Mouse (Mus musculus): ENCODE data around the gene Slc25a42. TPM values are rescaled to one million over a fixed set of nuclear protein-coding genes. Genes with fewer than 3 reads are reported as not detected.
A peak's percentile ranks its signal among the peaks of the same experiment; 100 is the strongest.

Gene Slc25a42
- polyA plus RNA-seq, 1 experiment from 2014 or later: 5.1 TPM

GRCm38 (mm10) chr8:70208130-70208529, 4.0 kb downstream of the Slc25a42 start:
- 58% methylated on average over 1 of the region's 1 CpGs for WGBS
- H3K9ac ChIP-seq (ENCODE audit: low read length): no peak overlapping the region; the same call in 1 of the 2 replicates
- H3K9me3 ChIP-seq (replicated peaks; ENCODE audit: control insufficient read depth, low read length): no peaks in the 10 kb centered on the region

GRCm38 (mm10) chr8:70204757-70205156, 7.3 kb downstream of the Slc25a42 start:
- no peak overlapping the region for H3K9ac ChIP-seq (ENCODE audit: low read length)
- no peak for ATAC-seq (ENCODE audit: insufficient read depth, low FRiP score)
- H3K27ac ChIP-seq (ENCODE audit: low read length): no peak overlapping the region
- H3K4me1 ChIP-seq (ENCODE audit: control insufficient read depth, insufficient read depth, low read length): peaks cover 8% of the 10 kb centered on the region
- no peaks in the 10 kb centered on the region for H3K36me3 ChIP-seq (ENCODE audit: control insufficient read depth, insufficient read depth, low read length)
- no peaks in the 10 kb centered on the region for H3K27me3 ChIP-seq (ENCODE audit: control insufficient read depth, insufficient read depth, low read length)
- H3K4me2 ChIP-seq (ENCODE audit: low read depth, low read length): no peak overlapping the region
- H3K4me3 ChIP-seq (replicated peaks; ENCODE audit: low read length): no peak overlapping the region
- WGBS: 72% methylated on average over 1 of the region's 1 CpGs
- H3K9me3 ChIP-seq (replicated peaks; ENCODE audit: control insufficient read depth, low read length): no peaks in the 10 kb centered on the region

More at GRCm38 (mm10) chr8:70208130-70208529, 4.0 kb downstream of the Slc25a42 start:
- H3K27ac ChIP-seq (ENCODE audit: low read length): no peak overlapping the region
- H3K4me2 ChIP-seq (ENCODE audit: low read depth, low read length): no peak overlapping the region
- H3K27me3 ChIP-seq (ENCODE audit: control insufficient read depth, insufficient read depth, low read length): no peaks in the 10 kb centered on the region
- no peaks in the 10 kb centered on the region for H3K36me3 ChIP-seq (ENCODE audit: control insufficient read depth, insufficient read depth, low read length)
- ATAC-seq (ENCODE audit: insufficient read depth, low FRiP score): no peak
- H3K4me1 ChIP-seq (ENCODE audit: control insufficient read depth, insufficient read depth, low read length): peaks cover 17% of the 10 kb centered on the region
- no peak overlapping the region for H3K4me3 ChIP-seq (replicated peaks; ENCODE audit: low read length)

- H3K27ac ChIP-seq (ENCODE audit: low read length): no peak overlapping the region
- H3K4me2 ChIP-seq (ENCODE audit: low read depth, low read length): no peak overlapping the region
- H3K9ac ChIP-seq (ENCODE audit: low read length): no peak overlapping the region
- no peak overlapping the region for H3K4me3 ChIP-seq (replicated peaks; ENCODE audit: low read length)
- no peak for ATAC-seq (ENCODE audit: insufficient read depth, low FRiP score)
- peaks cover 10% of the 10 kb centered on the region for H3K4me1 ChIP-seq (ENCODE audit: control insufficient read depth, insufficient read depth, low read length)
- H3K36me3 ChIP-seq (ENCODE audit: control insufficient read depth, insufficient read depth, low read length): no peaks in the 10 kb centered on the region
- 79% methylated on average over 4 of the region's 4 CpGs for WGBS
- H3K9me3 ChIP-seq (replicated peaks; ENCODE audit: control insufficient read depth, low read length): no peaks in the 10 kb centered on the region
- no peaks in the 10 kb centered on the region for H3K27me3 ChIP-seq (ENCODE audit: control insufficient read depth, insufficient read depth, low read length)
Observed at GRCm38 (mm10) chr8:70203072-70203471, 9.0 kb downstream of the Slc25a42 start.

- H3K9me3 ChIP-seq (replicated peaks; ENCODE audit: control insufficient read depth, low read length): no peaks in the 10 kb centered on the region
- no peak for ATAC-seq (ENCODE audit: insufficient read depth, low FRiP score)
- no peaks in the 10 kb centered on the region for H3K36me3 ChIP-seq (ENCODE audit: control insufficient read depth, insufficient read depth, low read length)
- H3K27me3 ChIP-seq (ENCODE audit: control insufficient read depth, insufficient read depth, low read length): no peaks in the 10 kb centered on the region
- peaks cover 13% of the 10 kb centered on the region for H3K4me1 ChIP-seq (ENCODE audit: control insufficient read depth, insufficient read depth, low read length)
- WGBS: 73% methylated on average over 3 of the region's 3 CpGs
- H3K4me3 ChIP-seq (replicated peaks; ENCODE audit: low read length): no peak overlapping the region
- H3K27ac ChIP-seq (ENCODE audit: low read length): no peak overlapping the region
- no peak overlapping the region for H3K9ac ChIP-seq (ENCODE audit: low read length)
- no peak overlapping the region for H3K4me2 ChIP-seq (ENCODE audit: low read depth, low read length)
Observed at GRCm38 (mm10) chr8:70201417-70201816, 10.7 kb downstream of the Slc25a42 start.

GRCm38 (mm10) chr8:70200098-70200681, 11.9 kb downstream of the Slc25a42 start:
- H3K4me1 ChIP-seq (ENCODE audit: control insufficient read depth, insufficient read depth, low read length): peaks cover 13% of the 10 kb centered on the region
- 54% methylated on average over 5 of the region's 5 CpGs for WGBS
- H3K4me2 ChIP-seq (ENCODE audit: low read depth, low read length): no peak overlapping the region
- H3K4me3 ChIP-seq (replicated peaks; ENCODE audit: low read length): no peak overlapping the region
- peak; percentile 22; the same call in 1 of the 2 replicates for ATAC-seq (ENCODE audit: insufficient read depth, low FRiP score)
- H3K9me3 ChIP-seq (replicated peaks; ENCODE audit: control insufficient read depth, low read length): no peaks in the 10 kb centered on the region
- no peak overlapping the region for H3K9ac ChIP-seq (ENCODE audit: low read length)
- no peaks in the 10 kb centered on the region for H3K36me3 ChIP-seq (ENCODE audit: control insufficient read depth, insufficient read depth, low read length)
- H3K27me3 ChIP-seq (ENCODE audit: control insufficient read depth, insufficient read depth, low read length): no peaks in the 10 kb centered on the region
- H3K27ac ChIP-seq (ENCODE audit: low read length): no peak overlapping the region

GRCm38 (mm10) chr8:70197603-70198002, 14.5 kb downstream of the Slc25a42 start:
- Histone ChIP-seq H3K27ac (ENCODE audit: low read length) (no peak overlapping the region), H3K9ac (ENCODE audit: low read length) (no peak overlapping the region)
- ATAC-seq (ENCODE audit: insufficient read depth, low FRiP score): no peak

GRCm38 (mm10) chr8:70195762-70196161, 16.3 kb downstream of the Slc25a42 start:
- no peak overlapping the region for H3K27ac ChIP-seq (ENCODE audit: low read length)
- H3K4me2 ChIP-seq (ENCODE audit: low read depth, low read length): no peak overlapping the region
- no peaks in the 10 kb centered on the region for H3K36me3 ChIP-seq (ENCODE audit: control insufficient read depth, insufficient read depth, low read length)
- H3K9ac ChIP-seq (ENCODE audit: low read length): no peak overlapping the region
- ATAC-seq (ENCODE audit: insufficient read depth, low FRiP score): no peak
- no peaks in the 10 kb centered on the region for H3K9me3 ChIP-seq (replicated peaks; ENCODE audit: control insufficient read depth, low read length)
- H3K27me3 ChIP-seq (ENCODE audit: control insufficient read depth, insufficient read depth, low read length): no peaks in the 10 kb centered on the region
- 76% methylated on average over 2 of the region's 2 CpGs for WGBS
- peaks cover 13% of the 10 kb centered on the region for H3K4me1 ChIP-seq (ENCODE audit: control insufficient read depth, insufficient read depth, low read length)
- H3K4me3 ChIP-seq (replicated peaks; ENCODE audit: low read length): no peak overlapping the region

More at GRCm38 (mm10) chr8:70197603-70198002, 14.5 kb downstream of the Slc25a42 start:
- Histone ChIP-seq H3K4me1 (ENCODE audit: control insufficient read depth, insufficient read depth, low read length) (peaks cover 13% of the 10 kb centered on the region), H3K27me3 (ENCODE audit: control insufficient read depth, insufficient read depth, low read length) (no peaks in the 10 kb centered on the region), H3K9me3 (replicated peaks; ENCODE audit: control insufficient read depth, low read length) (no peaks in the 10 kb centered on the region), H3K4me3 (replicated peaks; ENCODE audit: low read length) (no peak overlapping the region), H3K36me3 (ENCODE audit: control insufficient read depth, insufficient read depth, low read length) (no peaks in the 10 kb centered on the region), H3K4me2 (ENCODE audit: low read depth, low read length) (no peak overlapping the region)
- 43% methylated on average over 7 of the region's 7 CpGs for WGBS

- Histone ChIP-seq H3K4me3 (replicated peaks; ENCODE audit: low read length) (no peak overlapping the region), H3K36me3 (ENCODE audit: control insufficient read depth, insufficient read depth, low read length) (no peaks in the 10 kb centered on the region), H3K27me3 (ENCODE audit: control insufficient read depth, insufficient read depth, low read length) (no peaks in the 10 kb centered on the region), H3K9me3 (replicated peaks; ENCODE audit: control insufficient read depth, low read length) (no peaks in the 10 kb centered on the region), H3K4me1 (ENCODE audit: control insufficient read depth, insufficient read depth, low read length) (0 out of 2 replicates have a peak, but pooled peaks cover 3% of the 10 kb centered on the region), H3K4me2 (ENCODE audit: low read depth, low read length) (no peak overlapping the region), H3K9ac (ENCODE audit: low read length) (no peak overlapping the region), H3K27ac (ENCODE audit: low read length) (no peak overlapping the region)
- WGBS: 78% methylated on average over 3 of the region's 3 CpGs
- no peak for ATAC-seq (ENCODE audit: insufficient read depth, low FRiP score)
Observed at GRCm38 (mm10) chr8:70194191-70194590, 17.9 kb downstream of the Slc25a42 start.

GRCm38 (mm10) chr8:70193238-70193637, 18.9 kb downstream of the Slc25a42 start:
- ATAC-seq (ENCODE audit: insufficient read depth, low FRiP score): peak; percentile 57; the same call in 1 of the 2 replicates
- Histone ChIP-seq H3K9ac (ENCODE audit: low read length) (no peak overlapping the region), H3K4me2 (ENCODE audit: low read depth, low read length) (no peak overlapping the region), H3K27me3 (ENCODE audit: control insufficient read depth, insufficient read depth, low read length) (no peaks in the 10 kb centered on the region), H3K4me3 (replicated peaks; ENCODE audit: low read length) (no peak overlapping the region), H3K4me1 (ENCODE audit: control insufficient read depth, insufficient read depth, low read length) (0 out of 2 replicates have a peak, but pooled peaks cover 3% of the 10 kb centered on the region), H3K36me3 (ENCODE audit: control insufficient read depth, insufficient read depth, low read length) (no peaks in the 10 kb centered on the region), H3K27ac (ENCODE audit: low read length) (no peak overlapping the region), H3K9me3 (replicated peaks; ENCODE audit: control insufficient read depth, low read length) (no peaks in the 10 kb centered on the region)
- 66% methylated on average over 5 of the region's 5 CpGs for WGBS
